Mouse (Mus musculus) thymus, postnatal 14 days (tissue): ENCODE data around the gene Cacna2d1.

Experiments used
- DNase-seq: peaks from one replicate; pipeline ENCODE4 v3.0.0; 2021

Cacna2d1 gene

GRCm38 (mm10) chr5:16166117-16166867, 231.8 kb downstream of the Cacna2d1 start:
- DNase-seq: no peak

- DNase-seq: no peak
Observed at GRCm38 (mm10) chr5:16166868-16167267, 232.4 kb downstream of the Cacna2d1 start.

GRCm38 (mm10) chr5:16181041-16181440, 246.6 kb downstream of the Cacna2d1 start:
- DNase-seq: no peak

GRCm38 (mm10) chr5:16184064-16184463, 249.6 kb downstream of the Cacna2d1 start:
- DNase-seq: no peak

GRCm38 (mm10) chr5:16187931-16188330, 253.4 kb downstream of the Cacna2d1 start:
- no peak for DNase-seq

GRCm38 (mm10) chr5:16189878-16190277, 255.4 kb downstream of the Cacna2d1 start:
- DNase-seq: no peak

GRCm38 (mm10) chr5:16191165-16191564, 256.7 kb downstream of the Cacna2d1 start:
- DNase-seq: no peak

GRCm38 (mm10) chr5:16199816-16200215, 265.3 kb downstream of the Cacna2d1 start:
- no peak for DNase-seq

- no peak for DNase-seq
Observed at GRCm38 (mm10) chr5:16221960-16222359, 287.5 kb downstream of the Cacna2d1 start.

GRCm38 (mm10) chr5:16225359-16225758, 290.9 kb downstream of the Cacna2d1 start:
- DNase-seq: no peak

- DNase-seq: no peak
Observed at GRCm38 (mm10) chr5:16229384-16229783, 294.9 kb downstream of the Cacna2d1 start.

- DNase-seq: no peak
Observed at GRCm38 (mm10) chr5:16231477-16231876, 297.0 kb downstream of the Cacna2d1 start.

- DNase-seq: no peak
Observed at GRCm38 (mm10) chr5:16234891-16235290, 300.4 kb downstream of the Cacna2d1 start.

- DNase-seq: no peak
Observed at GRCm38 (mm10) chr5:16235864-16236263, 301.4 kb downstream of the Cacna2d1 start.

GRCm38 (mm10) chr5:16236608-16237007, 302.1 kb downstream of the Cacna2d1 start:
- no peak for DNase-seq

GRCm38 (mm10) chr5:16237972-16238371, 303.5 kb downstream of the Cacna2d1 start:
- DNase-seq: no peak

- no peak for DNase-seq
Observed at GRCm38 (mm10) chr5:16240255-16240654, 305.8 kb downstream of the Cacna2d1 start.

GRCm38 (mm10) chr5:16243599-16243998, 309.1 kb downstream of the Cacna2d1 start:
- no peak for DNase-seq

- DNase-seq: no peak
Observed at GRCm38 (mm10) chr5:16252738-16253513, 318.4 kb downstream of the Cacna2d1 start.

- no peak for DNase-seq
Observed at GRCm38 (mm10) chr5:16253768-16254167, 319.3 kb downstream of the Cacna2d1 start.

- DNase-seq: no peak
Observed at GRCm38 (mm10) chr5:16265385-16265784, 330.9 kb downstream of the Cacna2d1 start.

- DNase-seq: no peak
Observed at GRCm38 (mm10) chr5:16277058-16277457, 342.6 kb downstream of the Cacna2d1 start.

GRCm38 (mm10) chr5:16281229-16281628, 346.7 kb downstream of the Cacna2d1 start:
- DNase-seq: no peak

- DNase-seq: peak; percentile 14
Observed at GRCm38 (mm10) chr5:16293223-16293622, 358.7 kb downstream of the Cacna2d1 start.
